Mouse (Mus musculus) skeletal muscle tissue, adult 2 months (tissue): Measurements from ENCODE around the gene Phlda2.

Experiments used
- DNase-seq: peaks from one replicate; pipeline ENCODE4 v3.0.0-alpha.2; 2012; ENCODE audit warnings: low read depth, low spot score

The Phlda2 gene

GRCm38 (mm10) chr7:143463865-143464415 is 39.0 kb downstream of the Phlda2 start:
- peak; percentile 68 for DNase-seq

- DNase-seq, result no peak
Measured at GRCm38 (mm10) chr7:143462516-143462915, 40.4 kb downstream of the Phlda2 start.

- no peak for DNase-seq
Measured at GRCm38 (mm10) chr7:143461920-143462319, 41.0 kb downstream of the Phlda2 start.

GRCm38 (mm10) chr7:143461294-143461870 is 41.6 kb downstream of the Phlda2 start:
- DNase-seq, result no peak

GRCm38 (mm10) chr7:143460874-143461273 is 42.1 kb downstream of the Phlda2 start, which contains the start of gene Cdkn1c:
Cdkn1c (minus strand) TSS chr7:143461050.
- peak; percentile 87 for DNase-seq

GRCm38 (mm10) chr7:143460217-143460834 is 42.6 kb downstream of the Phlda2 start:
- DNase-seq, result no peak

- no peak for DNase-seq
Measured at GRCm38 (mm10) chr7:143459332-143460211, 43.4 kb downstream of the Phlda2 start.

- DNase-seq, result no peak
Measured at GRCm38 (mm10) chr7:143458963-143459331, 44.0 kb downstream of the Phlda2 start.
